In genomic region chr1:46428401-46428800, GRCm38 (mm10) we compare ENCODE assay signal across 16 mouse cellular contexts. TPM values are rescaled to one million over a fixed set of nuclear protein-coding genes. Genes with fewer than 3 reads are reported as not detected.
A peak's percentile ranks its signal among the peaks of the same experiment; 100 is the strongest.
DNase-seq lines count a peak whose midpoint lies in the region; ATAC-seq and TF ChIP-seq lines count a peak whose summit lies in the region.
"Had no signal": no experiment of that assay in that cellular context is flagged by ENCODE, and none has a peak within 500 bp of the region (broad histone marks: within the 10 kb centered on the region; RNA-seq: fewer than 3 reads in every experiment).

No protein-coding gene starts in this region.

- H3K27me3 ChIP-seq in kidney, postnatal 0 days (ENCODE audit: insufficient read depth, low read length) = no peaks in the 10 kb centered on the region
- H3K27me3 ChIP-seq in kidney, embryonic 16.5 days (ENCODE audit: insufficient read depth, low read length) = no peaks in the 10 kb centered on the region
- H3K27me3 ChIP-seq in testis, adult 2 months (ENCODE audit: control insufficient read depth, insufficient read depth, low read length) = no peaks in the 10 kb centered on the region
- H3K27me3 ChIP-seq in Patski = no peaks in the 10 kb centered on the region
- H3K27me3 ChIP-seq: forebrain, embryonic 15.5 days; liver, embryonic 13.5 days; neural tube, embryonic 13.5 days had no signal

- H3K36me3 ChIP-seq in kidney, postnatal 0 days (ENCODE audit: insufficient read depth, low read length) = no peaks in the 10 kb centered on the region
- no peaks in the 10 kb centered on the region for H3K36me3 ChIP-seq in kidney, embryonic 16.5 days (ENCODE audit: insufficient read depth, low read length)
- no peaks in the 10 kb centered on the region for H3K36me3 ChIP-seq in testis, adult 2 months (ENCODE audit: control insufficient read depth, insufficient read depth, low read length)
- H3K36me3 ChIP-seq: forebrain, embryonic 15.5 days; liver, embryonic 13.5 days; neural tube, embryonic 13.5 days had no signal

- H3K9me3 ChIP-seq in kidney, postnatal 0 days (replicated peaks; ENCODE audit: low read length) = no peaks in the 10 kb centered on the region
- H3K9me3 ChIP-seq in kidney, embryonic 16.5 days (ENCODE audit: low read length) = no peaks in the 10 kb centered on the region
- H3K9me3 ChIP-seq: forebrain, embryonic 15.5 days; liver, embryonic 13.5 days; neural tube, embryonic 13.5 days had no signal

- H3K4me3 ChIP-seq in kidney, postnatal 0 days (replicated peaks; ENCODE audit: low read depth, low read length) = no peak overlapping the region
- H3K4me3 ChIP-seq in kidney, embryonic 16.5 days (ENCODE audit: low read length) = no peak overlapping the region
- peak overlapping the region; percentile 9; the same call in 1 of the 2 replicates for H3K4me3 ChIP-seq in testis, adult 2 months (ENCODE audit: control insufficient read depth, low read depth, low read length)
- H3K4me3 ChIP-seq: erythroblast, embryonic 14.5 days; forebrain, embryonic 15.5 days; liver, embryonic 13.5 days; neural tube, embryonic 13.5 days had no signal

- ATAC-seq in kidney, postnatal 0 days (replicated peaks; ENCODE audit: low FRiP score, low read depth) = no peak
- no peak for ATAC-seq in kidney, embryonic 16.5 days (ENCODE audit: low FRiP score, low TSS enrichment)
- no peak for ATAC-seq in Patski
- no peak for ATAC-seq in megakaryocyte-erythroid progenitor cell, adult 5-6 weeks (replicated peaks; ENCODE audit: low FRiP score, low TSS enrichment, poor library complexity, severe bottlenecking)
- ATAC-seq: forebrain, embryonic 15.5 days had no signal

- TF ChIP-seq CTCF in kidney, postnatal 0 days (IDR thresholded peaks at IDR 0.05; ENCODE audit: low read depth) = peak; percentile 38; the same call in 1 of the 2 replicates
- no peak for TF ChIP-seq CTCF in testis, adult 2 months (IDR thresholded peaks at IDR 0.05; ENCODE audit: control insufficient read depth, insufficient read depth, insufficient replicate concordance, low read depth, low read length)
- peak; percentile 18 for TF ChIP-seq CTCF in Patski (IDR thresholded peaks at IDR 0.05)

- POLR2A ChIA-PET in Patski (lab: Charles Lee) = no interaction called here

- H3K9ac ChIP-seq in kidney, postnatal 0 days (ENCODE audit: low read depth, low read length) = no peak overlapping the region
- H3K9ac ChIP-seq in kidney, embryonic 16.5 days (replicated peaks; ENCODE audit: low read length) = no peak overlapping the region
- H3K9ac ChIP-seq: forebrain, embryonic 15.5 days; liver, embryonic 13.5 days; neural tube, embryonic 13.5 days had no signal

- no peak overlapping the region for H3K27ac ChIP-seq in kidney, postnatal 0 days
- H3K27ac ChIP-seq in kidney, embryonic 16.5 days (ENCODE audit: low read length) = no peak overlapping the region
- no peak overlapping the region for H3K27ac ChIP-seq in testis, adult 2 months (ENCODE audit: control insufficient read depth, insufficient read depth, low read depth, low read length)
- H3K27ac ChIP-seq: forebrain, embryonic 15.5 days; liver, embryonic 13.5 days; neural tube, embryonic 13.5 days had no signal

- H3K4me1 ChIP-seq in kidney, postnatal 0 days (replicated peaks; ENCODE audit: insufficient read depth, low read length) = no peaks in the 10 kb centered on the region
- no peaks in the 10 kb centered on the region for H3K4me1 ChIP-seq in kidney, embryonic 16.5 days (ENCODE audit: insufficient read depth, low read length)
- no peaks in the 10 kb centered on the region; the same call in 1 of the 2 replicates for H3K4me1 ChIP-seq in testis, adult 2 months (ENCODE audit: control insufficient read depth, insufficient read depth, low read length)
- H3K4me1 ChIP-seq: liver, embryonic 13.5 days had no signal

- DNase-seq in kidney, postnatal 0 days (ENCODE audit: low spot score) = no peak
- DNase-seq in testis, postnatal 14 days (ENCODE audit: low spot score) = no peak
- DNase-seq in Patski (ENCODE audit: low read depth, low spot score) = no peak
- DNase-seq in thymus, adult 18-20 months = no peak
- DNase-seq: cerebellum, postnatal 10 days; liver, embryonic 13.5 days; lung, postnatal 14 days; right cerebral cortex, postnatal 25 days had no signal

- in situ Hi-C loops in Patski (cut with MboI; ENCODE audit: low pct_unique_long_range_greater_than_20kb) = no loop called here

- no peak for TF ChIP-seq POLR2A in testis, adult 2 months (IDR thresholded peaks at IDR 0.05; ENCODE audit: control insufficient read depth, low read depth, low read length)

- WGBS in kidney, postnatal 0 days = 86% methylated on average over 2 of the region's 2 CpGs
- 78% methylated on average over 2 of the region's 2 CpGs for WGBS in kidney, embryonic 16.5 days

- CTCF ChIA-PET in Patski (lab: Charles Lee) = no interaction called here

- no peak overlapping the region for H3K4me2 ChIP-seq in kidney, postnatal 0 days (ENCODE audit: low read length)
- no peak overlapping the region for H3K4me2 ChIP-seq in kidney, embryonic 16.5 days (replicated peaks; ENCODE audit: low read depth, low read length)
- H3K4me2 ChIP-seq: forebrain, embryonic 15.5 days; heart, embryonic 11.5 days; liver, embryonic 13.5 days; neural tube, embryonic 13.5 days had no signal

RNA-seq across cellular contexts. Expression of gene Dnah7c, which starts 3.0 kb away (rescaled TPM):
- polyA plus RNA-seq in kidney, postnatal 0 days (2015; fragmentation: Nextera tagmentation; extraction: Ambion mirVana) = 0.05 and 0.08 TPM in 2 replicates
- 0.04 and 0.07 TPM in 2 replicates for polyA plus RNA-seq in kidney, embryonic 16.5 days (2015; fragmentation: Nextera tagmentation; extraction: Ambion mirVana)
- 7.0 and 9.3 TPM in 2 replicates for polyA plus RNA-seq in testis, adult 2 months (2012; rRNA removed)
- polyA plus RNA-seq in Patski (2021) = 0.18 TPM
- total RNA-seq in megakaryocyte-erythroid progenitor cell, adult 5-6 weeks (2014; fragmentation: Nextera tagmentation) = not detected in 2 replicates
- total RNA-seq in megakaryocyte-erythroid progenitor cell, adult 5-6 weeks (2017) = 0.04 TPM in 1 of 2 replicates, not detected in the other
- total RNA-seq: heart, postnatal 25 days had no signal
- polyA plus RNA-seq: liver, embryonic 13.5 days had no signal
